Mouse (Mus musculus): ENCODE measurements around the gene Nubp2.

The Nubp2 gene

GRCm38 (mm10) chr17:24894061-24894994, 8.2 kb upstream of the Nubp2 start:
- DNase-seq (ENCODE audit: low spot score), result no peak

DNA sequence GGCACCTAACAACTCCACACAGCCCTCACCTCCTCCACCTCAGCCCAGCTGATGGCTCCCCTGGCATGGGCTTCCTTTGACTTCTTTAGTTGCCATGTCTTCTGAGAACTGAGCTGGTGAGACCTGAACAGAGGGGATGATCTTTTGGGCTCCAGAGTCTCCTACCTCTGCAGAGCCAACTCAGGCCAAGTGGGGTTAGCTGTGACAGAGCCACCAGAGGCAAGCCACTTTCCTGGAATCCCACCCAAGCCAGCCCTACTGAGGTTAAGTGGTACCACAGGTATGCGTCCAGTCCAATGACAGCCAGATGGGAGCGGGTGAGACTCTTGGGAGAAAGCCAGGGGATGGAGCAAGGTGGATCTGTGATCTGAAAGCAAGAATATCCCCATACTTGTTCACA, 7.1 kb upstream of the Nubp2 start:
- DNase-seq (ENCODE audit: low spot score), result no peak

DNA sequence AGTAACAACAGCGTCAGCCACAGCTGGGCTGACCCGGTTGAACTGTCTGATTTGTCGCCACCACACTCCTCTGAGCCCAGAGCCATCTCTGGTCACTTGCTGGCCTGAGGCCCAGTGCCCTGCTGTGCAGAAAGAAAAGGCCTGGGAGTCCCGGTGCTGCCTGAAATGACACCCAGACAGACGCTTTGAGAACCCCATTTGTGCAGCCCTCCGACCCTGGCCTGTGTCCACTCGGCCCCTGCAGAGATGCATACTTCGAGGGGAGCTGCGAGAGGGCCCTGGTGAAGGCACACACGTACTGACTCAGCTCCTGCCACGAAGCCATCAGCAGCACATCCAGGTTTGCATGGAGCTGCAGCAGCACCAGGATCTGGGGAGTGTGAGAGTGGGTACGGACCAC, 6.6 kb upstream of the Nubp2 start:
- no peak for DNase-seq (ENCODE audit: low spot score)

- DNase-seq (ENCODE audit: low spot score), result no peak
Measured at GRCm38 (mm10) chr17:24891321-24891720, 5.2 kb upstream of the Nubp2 start.

- no peak for DNase-seq (ENCODE audit: low spot score)
Measured at GRCm38 (mm10) chr17:24890151-24891092, 4.3 kb upstream of the Nubp2 start.

DNA sequence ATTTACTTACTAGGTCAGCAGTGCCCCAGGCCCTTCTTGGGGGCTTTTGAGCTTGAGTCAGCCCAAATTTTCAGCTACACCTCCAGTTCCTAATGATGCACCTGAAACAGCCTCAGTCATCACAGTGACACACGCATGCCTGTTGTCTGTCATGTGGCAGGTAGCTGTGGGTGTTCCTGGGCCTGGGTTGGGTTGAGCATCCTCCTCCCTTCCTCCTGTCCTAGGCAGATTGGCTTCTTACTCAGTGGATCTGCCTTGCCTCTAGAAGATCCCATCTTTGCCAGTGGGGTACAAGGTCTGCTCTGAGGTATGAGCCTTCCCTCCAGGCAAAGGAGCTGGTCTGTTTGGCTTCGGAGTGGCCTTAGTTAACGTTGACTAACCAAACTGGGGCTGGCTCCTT, 2.7 kb upstream of the Nubp2 start:
- DNase-seq (ENCODE audit: low spot score), result no peak

DNA sequence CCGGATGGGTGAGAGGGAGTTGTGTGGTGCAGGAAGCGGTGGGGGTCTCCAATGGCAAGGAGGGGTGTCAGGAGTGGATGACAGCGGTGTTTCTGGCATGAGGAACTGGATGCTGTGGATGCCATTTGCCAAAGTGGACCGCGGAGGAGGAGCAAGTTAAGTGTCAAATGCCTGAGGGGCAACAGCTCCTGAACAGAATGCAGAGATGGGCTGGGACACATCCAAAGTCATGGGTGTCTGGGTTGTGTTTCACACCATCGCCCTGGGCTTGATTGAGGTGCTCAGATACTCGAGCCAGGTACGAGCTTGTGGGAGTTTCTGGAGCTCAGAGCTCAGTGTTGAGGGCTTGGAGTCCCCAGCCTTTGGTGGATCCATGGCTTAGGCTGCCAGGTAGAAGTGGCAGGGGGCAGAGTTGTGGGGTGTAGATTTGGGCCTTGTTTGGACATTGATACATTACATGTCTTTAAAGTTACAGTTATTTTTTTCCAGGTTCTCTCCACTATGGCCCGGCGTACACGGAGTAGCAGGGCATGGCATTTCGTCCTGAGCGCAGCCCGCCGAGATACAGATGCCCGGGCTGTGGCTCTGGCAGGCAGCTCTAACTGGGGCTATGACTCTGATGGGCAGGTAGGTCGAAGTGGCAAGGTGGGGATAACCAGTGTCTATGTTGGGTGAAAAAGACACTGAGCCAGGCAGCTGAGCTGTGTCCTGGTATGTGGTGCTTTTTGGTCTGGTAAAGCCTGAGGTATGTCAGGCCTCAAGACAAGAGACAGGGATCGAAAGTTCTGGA, 1.3 kb upstream of the Nubp2 start:
- DNase-seq (ENCODE audit: low spot score), result no peak

DNA sequence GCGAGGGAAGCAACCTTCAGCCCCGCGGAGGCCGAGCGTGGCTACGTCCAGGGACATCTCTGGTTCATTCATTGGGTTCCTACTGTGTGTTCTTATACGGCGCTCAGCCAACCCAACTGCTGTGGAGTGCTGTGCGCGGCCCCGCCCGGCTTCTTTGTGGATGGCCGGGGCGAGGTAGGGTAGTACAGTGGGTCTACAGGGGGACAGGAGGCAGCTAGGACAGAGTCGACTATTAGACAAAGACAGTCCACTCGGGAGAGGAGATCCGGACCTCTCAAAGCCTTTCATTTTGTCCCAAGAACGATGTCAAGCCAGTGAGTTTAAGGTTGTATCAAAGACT, 753 bp upstream of the Nubp2 start:
- DNase-seq (ENCODE audit: low spot score), result no peak

GRCm38 (mm10) chr17:24885356-24886133, 604 bp downstream of the Nubp2 start:
- DNase-seq (ENCODE audit: low spot score), result no peak

- no peak for DNase-seq (ENCODE audit: low spot score)
Measured at GRCm38 (mm10) chr17:24884391-24884790, 1.8 kb downstream of the Nubp2 start.

DNA sequence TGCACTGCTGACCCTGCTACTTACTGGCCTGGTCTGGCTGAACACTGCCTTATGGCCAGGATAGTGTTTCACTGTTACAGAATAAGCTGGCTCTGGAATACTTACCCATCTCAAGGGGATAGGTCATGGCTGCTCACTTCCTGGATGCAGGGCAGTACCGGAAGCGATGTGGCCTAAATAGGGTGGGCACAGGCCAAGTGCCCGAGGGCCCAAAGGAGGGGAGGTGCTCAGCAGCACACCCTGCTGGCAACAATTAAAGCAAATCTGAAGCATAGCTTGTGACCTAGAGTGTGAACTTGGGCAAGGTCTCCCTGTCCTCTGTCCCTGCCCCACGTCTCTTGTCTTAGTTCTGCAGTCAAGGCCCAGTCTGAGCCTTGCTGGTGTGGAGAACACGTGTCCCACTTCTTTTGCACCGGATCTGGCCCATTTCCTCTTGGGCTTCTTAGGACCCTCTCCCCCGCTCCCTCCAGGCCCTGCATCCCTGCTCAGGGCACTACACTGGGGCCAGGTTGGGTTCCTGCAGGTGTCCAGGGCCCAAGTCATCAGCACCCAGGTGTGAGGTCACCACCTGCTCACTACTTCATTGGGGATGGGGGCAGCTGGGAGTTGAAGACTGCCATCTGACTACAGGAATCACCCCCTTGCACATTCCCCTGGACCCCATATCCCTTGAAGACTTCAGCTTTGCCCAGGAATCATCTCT, 4.3 kb downstream of the Nubp2 start:
- DNase-seq (ENCODE audit: low spot score), result no peak

DNA sequence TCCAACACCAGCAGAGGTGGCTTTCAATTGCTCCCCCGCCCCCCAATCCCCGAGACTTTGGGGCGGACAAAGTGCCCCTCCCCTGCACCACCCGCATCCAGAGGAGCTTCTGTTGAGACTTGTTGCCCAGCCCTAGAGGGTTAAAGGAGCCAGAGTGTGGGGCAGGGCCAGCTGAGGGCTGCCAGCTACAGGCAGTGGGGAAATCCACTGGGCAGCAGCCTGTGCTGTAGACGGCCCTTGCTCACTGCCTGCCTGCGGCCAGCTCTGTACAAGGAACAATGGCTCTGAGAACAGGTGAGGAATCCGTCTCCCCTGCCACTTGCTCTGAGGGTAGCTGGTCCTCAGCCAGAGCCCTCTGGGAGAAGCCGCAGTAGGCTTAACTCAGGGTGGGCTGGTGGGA, 7.6 kb downstream of the Nubp2 start:
- no peak for DNase-seq (ENCODE audit: low spot score)

DNA sequence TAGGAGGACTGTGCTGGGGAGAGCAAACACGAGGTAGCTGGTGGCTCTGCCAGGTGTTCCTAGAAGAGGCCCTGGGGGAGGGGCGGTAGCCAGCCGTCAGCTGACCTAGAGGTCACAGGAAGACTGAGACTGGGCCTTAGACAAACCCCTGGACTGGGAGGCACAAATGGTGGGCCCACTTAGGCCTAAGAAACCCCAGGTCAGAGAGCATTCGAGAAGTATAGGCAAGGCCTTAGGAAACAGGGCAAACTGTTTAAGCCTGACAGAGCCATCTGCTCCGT, 8.1 kb downstream of the Nubp2 start:
- no peak for DNase-seq (ENCODE audit: low spot score)

- DNase-seq (ENCODE audit: low spot score), result no peak
Measured at GRCm38 (mm10) chr17:24877336-24878116, 8.6 kb downstream of the Nubp2 start.

DNA sequence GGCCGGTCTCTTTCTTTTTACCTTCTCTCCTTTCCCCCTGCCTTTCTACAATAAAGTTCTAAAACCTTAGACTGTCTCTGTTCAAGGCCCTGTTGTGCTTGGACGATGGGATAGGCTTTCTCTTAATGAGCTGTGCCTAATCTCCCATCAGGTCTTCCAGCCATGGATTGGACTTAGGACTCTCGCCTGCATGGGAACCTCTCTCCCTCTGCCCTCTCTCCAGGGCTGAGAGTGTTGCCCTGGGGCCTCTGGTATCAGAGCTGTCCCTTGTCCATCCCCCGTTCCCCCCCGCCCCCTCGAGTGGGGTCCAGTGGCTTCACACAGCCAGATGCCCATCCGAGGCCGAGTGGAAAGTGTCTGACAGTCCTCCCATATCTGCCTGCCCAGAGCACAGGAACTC, 11.2 kb downstream of the Nubp2 start:
- no peak for DNase-seq (ENCODE audit: low spot score)

GRCm38 (mm10) chr17:24874405-24874745, 11.8 kb downstream of the Nubp2 start:
- DNase-seq (ENCODE audit: low spot score), result no peak

- DNase-seq (ENCODE audit: low spot score), result no peak
Measured at GRCm38 (mm10) chr17:24873695-24874404, 12.3 kb downstream of the Nubp2 start.

- DNase-seq (ENCODE audit: low spot score), result no peak
Measured at GRCm38 (mm10) chr17:24867914-24868313, 18.2 kb downstream of the Nubp2 start.

DNA sequence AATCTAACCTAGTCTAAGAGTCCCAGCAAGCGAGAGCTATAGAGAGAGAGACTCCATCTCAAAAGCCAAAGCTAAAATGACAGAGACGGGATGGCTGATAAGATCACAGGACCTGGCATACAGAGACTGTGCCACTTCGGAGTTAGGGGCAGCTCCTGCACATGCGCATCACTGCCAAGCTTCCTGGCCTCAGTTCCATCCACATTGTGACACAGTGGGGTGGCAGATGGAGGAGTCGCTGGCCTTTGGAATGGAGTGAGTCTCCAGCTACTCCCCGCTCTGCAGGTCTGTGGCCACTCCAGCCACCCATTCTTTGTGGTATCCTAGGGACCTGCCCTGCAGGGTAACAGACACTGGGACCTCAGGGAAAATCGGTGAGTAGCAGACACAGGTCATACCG, 20.4 kb downstream of the Nubp2 start, which contains the start of gene Igfals:
Igfals (plus strand) TSS at position 222 of the 400 bp plus-strand sequence.
- DNase-seq (ENCODE audit: low spot score), result no peak

GRCm38 (mm10) chr17:24861785-24862184, 24.4 kb downstream of the Nubp2 start:
- DNase-seq (ENCODE audit: low spot score), result no peak
